Mouse (Mus musculus): ENCODE measurements at regions not wholly inside any gene's neighbourhood (a gene's known extent, or its start where the extent isn't known, plus 50 kb on each side); places are given as distances from the start of the nearest gene placed in this dataset.
A peak's percentile ranks its signal among the peaks of the same experiment; 100 is the strongest.

DNA sequence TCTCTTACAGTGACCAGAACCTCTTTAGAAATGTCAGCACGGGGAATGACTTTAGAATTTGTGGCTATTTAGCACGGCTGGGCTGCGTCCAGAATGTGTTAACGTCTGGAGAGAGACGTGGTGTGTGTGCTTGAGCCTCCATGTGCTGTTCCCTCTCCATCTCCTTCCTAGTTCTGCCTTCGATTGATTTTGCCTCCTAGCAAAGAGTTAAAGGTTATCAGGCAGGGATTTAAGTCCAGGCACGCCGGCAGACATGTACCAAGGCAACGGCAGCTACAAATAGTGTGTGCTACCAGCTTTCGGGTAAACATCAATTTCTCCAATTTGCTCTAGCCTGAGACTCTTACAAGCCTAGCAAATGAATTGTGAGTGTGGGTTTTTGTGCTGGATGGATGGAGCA is 285.7 kb downstream of the Icos start:
- no peak for DNase-seq (ENCODE audit: low spot score in 2 of 2)

GRCm38 (mm10) chr1:61265706-61266127 is 288.0 kb downstream of the Icos start:
- DNase-seq (ENCODE audit: low spot score in 2 of 2), result no peak

DNA sequence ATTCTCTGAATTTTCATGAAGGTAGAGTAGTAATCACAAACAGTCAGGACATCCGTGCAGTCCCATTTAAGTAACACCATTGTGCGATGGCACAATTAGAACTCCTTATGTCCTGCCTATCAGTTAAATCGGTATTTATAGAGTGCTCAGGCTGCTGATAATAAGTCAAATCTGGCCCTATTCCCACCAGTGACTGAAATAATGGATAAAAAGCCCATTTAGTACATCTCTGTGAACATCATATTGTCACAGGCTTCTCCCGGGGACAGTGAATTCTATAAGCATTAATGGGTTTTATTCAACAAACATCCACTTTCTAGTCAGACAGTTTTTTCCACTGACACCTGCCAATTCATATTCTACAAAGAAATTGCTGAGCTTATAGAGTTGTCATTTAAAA is 296.1 kb downstream of the Icos start:
- DNase-seq (ENCODE audit: low spot score in 2 of 2), result no peak

DNA sequence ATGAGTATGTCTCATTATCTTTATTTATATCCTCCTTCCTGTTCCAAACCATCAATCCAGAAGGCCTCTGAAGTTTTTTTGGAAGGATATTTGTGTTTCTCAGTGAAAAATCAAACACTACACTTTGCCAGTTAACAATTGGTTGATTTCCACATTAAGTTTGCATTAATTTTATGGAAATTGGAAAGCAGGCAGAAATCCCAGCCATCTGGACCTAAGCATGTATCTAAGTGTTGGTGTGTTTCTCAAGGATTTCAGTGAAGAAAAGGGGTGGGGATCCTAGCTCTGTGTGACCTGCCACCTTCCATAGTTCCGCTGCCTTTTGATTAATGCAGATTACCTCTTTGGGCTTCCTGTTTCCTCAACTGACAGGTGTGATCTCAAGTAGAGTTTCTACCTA is 296.5 kb downstream of the Icos start:
- DNase-seq (ENCODE audit: low spot score in 2 of 2), result no peak

DNA sequence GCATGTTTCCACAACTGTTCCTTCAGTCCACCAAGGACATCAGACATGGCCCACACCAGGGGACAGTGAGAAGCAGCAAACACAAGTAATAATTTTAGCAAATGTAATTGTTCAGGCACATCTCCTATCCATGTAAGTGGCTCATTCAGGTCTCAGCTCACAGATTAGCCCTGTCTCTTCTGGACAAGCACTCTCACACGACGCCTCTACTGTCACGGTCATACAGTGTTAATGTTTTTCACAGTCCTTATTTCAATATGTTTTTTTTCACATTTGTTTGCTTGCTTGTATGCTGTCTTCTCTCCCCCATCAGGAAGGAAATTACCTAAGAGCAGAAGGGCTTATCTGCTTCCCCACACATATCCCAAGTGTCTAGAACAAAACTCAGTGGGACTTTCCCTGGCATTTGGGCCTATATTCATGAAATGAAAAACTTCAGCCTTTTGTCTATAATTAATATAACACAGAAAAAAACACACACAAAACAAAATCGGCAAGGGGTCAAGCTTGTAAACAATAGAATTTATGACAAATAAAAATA is 299.5 kb downstream of the Icos start:
- no peak for DNase-seq (ENCODE audit: low spot score in 2 of 2)

GRCm38 (mm10) chr1:61288185-61288584 is 310.5 kb downstream of the Icos start:
- no peak for DNase-seq (ENCODE audit: low spot score in 2 of 2)

GRCm38 (mm10) chr1:61288946-61289345 is 311.2 kb downstream of the Icos start:
- DNase-seq (ENCODE audit: low spot score in 2 of 2), result no peak

- no peak for DNase-seq (ENCODE audit: low spot score in 2 of 2)
Measured at GRCm38 (mm10) chr1:61289552-61289951, 311.8 kb downstream of the Icos start.

DNA sequence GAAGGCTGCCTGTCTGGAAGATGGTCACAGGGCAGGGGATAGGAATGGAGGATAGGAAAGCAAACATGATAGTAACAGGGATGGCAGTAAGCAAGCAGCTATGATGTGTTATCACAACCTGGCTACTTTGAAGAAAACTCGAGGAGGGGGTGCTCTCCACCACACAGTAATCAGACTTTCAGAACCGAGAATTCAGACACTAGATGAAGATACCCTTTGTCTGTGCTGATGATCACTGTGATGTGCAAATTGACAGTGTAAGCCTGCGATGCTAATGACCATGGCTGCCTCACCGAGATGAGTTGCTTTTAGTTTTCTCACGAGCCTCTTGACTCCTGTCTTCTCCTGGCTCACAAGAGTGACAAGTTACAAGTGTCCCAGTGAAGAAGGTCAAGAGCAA is 315.4 kb downstream of the Icos start:
- no peak for DNase-seq (ENCODE audit: low spot score in 2 of 2)

DNA sequence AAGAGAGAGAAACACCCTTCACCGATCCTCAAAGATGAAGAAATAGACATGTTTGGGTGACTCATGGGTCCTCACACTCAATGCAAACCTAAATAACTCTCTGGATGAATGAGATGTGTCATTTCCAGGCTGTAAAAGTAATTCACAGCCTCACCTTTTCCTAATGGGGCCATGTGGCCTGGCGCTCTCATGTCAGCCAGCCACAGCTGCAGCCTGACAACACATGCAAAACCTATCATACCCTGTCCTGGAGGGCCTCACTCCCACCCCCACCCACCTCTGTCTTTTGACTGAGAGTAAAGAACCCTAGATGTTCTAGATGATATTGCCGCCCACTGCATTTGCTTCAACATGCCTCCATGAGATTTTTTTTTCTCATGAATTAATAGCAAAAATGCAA is 317.5 kb downstream of the Icos start:
- DNase-seq (ENCODE audit: low spot score in 2 of 2), result no peak

DNA sequence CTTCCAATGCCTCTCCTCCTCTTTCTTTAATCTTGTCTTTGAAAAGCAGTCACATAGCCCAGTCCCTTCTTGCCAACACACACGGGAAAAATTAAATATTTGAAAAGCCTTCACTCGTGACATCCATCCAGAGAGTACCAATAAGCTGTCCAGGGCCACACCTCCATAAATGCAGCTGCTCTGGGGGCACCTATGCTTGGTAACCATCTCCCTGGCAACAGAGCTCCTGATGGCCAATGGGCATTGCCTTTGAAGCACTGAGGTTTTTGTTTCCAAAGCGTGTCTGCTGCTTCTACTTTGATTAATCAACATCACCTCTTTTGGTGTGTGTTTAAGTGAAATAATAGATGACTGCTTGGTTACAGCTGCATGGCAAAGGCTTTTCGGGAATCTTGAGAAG is 319.1 kb downstream of the Icos start:
- DNase-seq (ENCODE audit: low spot score in 2 of 2), result no peak

DNA sequence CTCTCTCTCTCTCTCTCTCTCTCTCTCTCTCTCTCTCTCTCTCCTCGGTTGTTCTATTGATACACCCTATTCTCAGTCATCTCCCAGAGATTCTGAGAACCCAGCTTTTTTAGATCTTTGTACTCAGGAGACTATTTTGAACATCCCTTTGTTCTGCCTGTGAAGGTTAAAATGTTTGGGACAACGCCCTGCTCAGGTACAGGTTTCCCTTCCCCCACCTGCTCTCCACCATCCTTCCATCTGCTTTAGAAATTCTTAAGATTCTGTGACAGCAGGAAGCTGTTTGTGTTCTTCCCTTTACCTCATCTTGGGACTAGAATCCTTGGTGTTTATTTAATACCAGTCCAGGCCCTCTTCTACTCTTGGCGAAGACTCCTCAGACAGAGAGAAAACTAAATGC is 319.6 kb downstream of the Icos start:
- no peak for DNase-seq (ENCODE audit: low spot score in 2 of 2)

DNA sequence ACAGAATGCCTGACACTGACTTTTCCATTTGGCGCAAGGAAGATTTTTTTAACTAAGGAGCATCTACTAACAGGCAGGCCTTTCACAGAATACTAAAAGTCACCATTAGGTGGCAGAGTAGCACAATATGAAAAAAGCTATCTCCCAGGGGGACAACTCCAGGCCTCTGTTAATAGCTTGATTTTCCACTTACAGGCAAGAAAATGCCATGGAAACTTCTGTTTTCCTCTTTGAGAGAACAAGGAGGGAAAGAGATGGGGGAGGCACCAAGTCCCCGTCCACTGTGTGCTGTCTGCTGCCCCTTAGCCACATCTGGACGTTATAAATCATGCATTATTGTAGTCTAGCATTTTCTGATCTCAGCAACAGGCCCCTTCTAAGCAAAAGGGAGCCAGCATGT is 320.3 kb downstream of the Icos start:
- peak; percentile 21 to 24 for DNase-seq (ENCODE audit: low spot score in 2 of 2)

DNA sequence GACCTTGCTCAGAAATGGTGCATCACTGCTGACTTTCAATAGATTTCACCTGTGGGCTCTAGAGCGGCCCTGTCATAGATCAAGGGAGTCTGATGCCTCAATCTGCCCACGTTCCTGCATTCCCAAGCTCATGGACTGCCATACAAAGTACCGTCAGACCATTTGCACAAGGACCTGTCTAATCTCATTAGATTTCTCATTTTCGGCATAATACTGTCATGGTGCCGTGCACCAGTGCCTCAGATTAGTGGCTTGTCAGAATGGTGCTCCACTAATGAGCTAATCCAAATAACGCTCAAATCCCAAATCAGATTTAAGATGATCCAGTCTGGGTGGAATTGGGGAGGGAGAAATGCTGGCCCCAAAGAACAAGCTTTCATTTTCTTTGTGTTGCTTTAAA is 321.1 kb downstream of the Icos start:
- no peak for DNase-seq (ENCODE audit: low spot score in 2 of 2)

- no peak for DNase-seq (ENCODE audit: low spot score in 2 of 2)
Measured at GRCm38 (mm10) chr1:61300491-61300890, 322.8 kb downstream of the Icos start.

DNA sequence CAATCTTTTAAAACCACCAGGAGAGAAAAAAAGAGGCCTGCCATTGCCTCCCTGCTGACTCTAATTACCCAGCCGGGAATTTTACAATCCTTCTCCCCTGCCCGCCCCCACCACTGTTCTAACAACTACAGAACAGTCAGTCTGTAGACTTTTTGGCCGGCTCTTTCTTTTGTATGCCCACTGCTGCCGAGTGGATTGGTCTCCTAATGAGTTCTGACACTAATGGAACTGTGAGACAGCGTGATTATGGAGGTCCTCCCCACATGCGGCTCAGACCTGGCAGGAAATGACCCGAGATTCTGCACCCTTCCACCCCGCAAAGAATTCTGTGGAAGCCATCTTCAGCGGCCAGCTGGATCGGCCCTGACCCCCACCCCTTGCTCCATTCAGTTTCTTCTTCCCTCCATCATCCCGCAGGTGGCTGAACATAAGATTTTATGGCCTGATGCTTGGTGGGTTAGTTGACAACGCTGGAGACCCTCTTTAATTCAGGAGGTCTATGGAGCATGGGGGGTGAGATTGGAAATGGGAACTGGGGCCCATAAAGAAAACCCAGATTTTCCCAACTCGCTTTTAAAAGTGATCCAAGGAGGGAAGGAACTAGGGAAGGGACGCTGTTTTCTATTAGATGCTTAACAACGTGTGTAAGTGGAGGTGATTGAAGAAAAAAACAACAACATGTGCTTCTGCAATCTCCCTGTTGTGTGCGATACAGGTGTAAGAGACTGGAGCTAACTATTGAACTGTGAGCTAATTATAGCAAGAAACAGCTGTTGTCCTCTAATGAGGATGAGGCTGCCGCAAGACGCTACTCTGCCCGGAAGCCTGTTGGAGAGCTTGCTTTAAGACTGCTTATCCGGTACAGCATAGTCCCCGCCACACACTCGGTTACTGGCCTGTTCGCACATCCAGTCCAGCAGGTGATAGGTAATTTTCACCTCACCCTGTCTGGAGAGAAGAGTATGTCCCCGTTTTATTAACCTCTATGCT is 323.6 kb downstream of the Icos start:
- no peak for DNase-seq (ENCODE audit: low spot score in 2 of 2)

GRCm38 (mm10) chr1:61302570-61303071 is 324.9 kb downstream of the Icos start:
- no peak for DNase-seq (ENCODE audit: low spot score in 2 of 2)

- no peak for DNase-seq (ENCODE audit: low spot score in 2 of 2)
Measured at GRCm38 (mm10) chr1:61306296-61306695, 328.6 kb downstream of the Icos start.

DNA sequence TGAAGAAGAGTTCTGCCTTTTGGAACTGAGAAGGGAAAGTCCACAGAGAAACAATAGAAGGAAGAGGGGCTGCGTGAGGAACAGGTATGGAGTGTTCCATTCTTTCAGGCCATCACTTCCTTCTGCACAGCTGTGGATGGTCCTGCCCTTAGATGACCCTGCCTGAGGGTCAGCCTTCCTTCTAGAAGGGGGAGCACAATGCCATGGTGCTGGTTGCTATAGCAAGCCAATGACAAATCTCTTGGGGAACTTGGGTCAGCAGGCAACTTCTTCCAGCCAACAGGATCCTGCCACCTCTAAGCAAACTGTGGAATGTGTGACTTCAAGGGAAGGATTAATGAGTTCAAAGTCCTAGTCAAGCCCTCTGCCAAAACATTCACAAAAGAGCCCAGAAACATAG is 329.1 kb upstream of the Pard3b start:
- no peak for DNase-seq (ENCODE audit: low spot score in 2 of 2)

GRCm38 (mm10) chr1:61310063-61310760 is 328.4 kb upstream of the Pard3b start:
- DNase-seq (ENCODE audit: low spot score in 2 of 2), result no peak

DNA sequence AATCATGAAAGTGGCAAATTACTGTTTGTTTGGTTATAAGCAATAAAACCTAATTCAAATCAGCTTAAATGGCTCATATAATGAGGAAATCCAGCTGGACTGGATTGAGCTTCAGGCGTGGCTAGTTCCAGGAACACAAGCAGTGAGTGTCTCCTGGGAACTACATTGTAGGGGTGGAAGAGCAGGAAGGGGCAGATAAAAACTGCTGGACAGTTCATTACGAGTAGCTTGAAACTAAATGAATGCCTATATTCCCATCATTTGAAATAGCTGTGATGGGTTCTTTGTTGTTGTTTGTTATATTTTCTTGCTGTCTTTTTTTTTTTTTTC is 327.9 kb upstream of the Pard3b start:
- DNase-seq (ENCODE audit: low spot score in 2 of 2), result no peak

- DNase-seq (ENCODE audit: low spot score in 2 of 2), result no peak
Measured at GRCm38 (mm10) chr1:61313196-61313595, 325.4 kb upstream of the Pard3b start.
